Mouse (Mus musculus): Measurements from ENCODE around the gene Tmprss11f. TPM values are rescaled to one million over a fixed set of nuclear protein-coding genes. Genes with fewer than 3 reads are reported as not detected.

Gene Tmprss11f
- not detected for polyA plus RNA-seq (2014; fragmentation: Illumina TruSeq; extraction: RNeasy Lipid Tissue Mini Kit (QIAGEN cat#74804); ENCODE audit: low read depth, low replicate concordance)

DNA sequence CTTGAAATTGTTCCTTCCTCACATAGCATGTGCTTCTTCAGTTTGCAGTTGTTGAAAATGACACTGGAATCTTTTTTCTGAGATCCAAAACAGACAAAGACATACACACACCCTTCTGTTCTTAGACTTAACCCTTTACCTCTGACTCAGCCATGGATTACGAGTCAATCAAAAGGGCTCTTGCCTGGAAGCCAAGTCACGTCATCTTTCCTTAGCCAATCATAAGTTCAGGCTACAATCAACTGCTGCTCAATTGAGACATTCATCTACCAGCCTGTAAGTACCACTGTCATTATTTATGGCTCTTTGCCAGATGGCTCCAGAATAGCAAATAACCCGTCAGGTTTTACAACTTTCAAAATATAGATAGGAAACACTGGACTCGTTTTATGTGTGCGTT lies at the start of gene Tmprss11f:
Gene Tmprss11f, minus strand, starts transcription at position 101 of the 400 bp plus-strand sequence.

DNA sequence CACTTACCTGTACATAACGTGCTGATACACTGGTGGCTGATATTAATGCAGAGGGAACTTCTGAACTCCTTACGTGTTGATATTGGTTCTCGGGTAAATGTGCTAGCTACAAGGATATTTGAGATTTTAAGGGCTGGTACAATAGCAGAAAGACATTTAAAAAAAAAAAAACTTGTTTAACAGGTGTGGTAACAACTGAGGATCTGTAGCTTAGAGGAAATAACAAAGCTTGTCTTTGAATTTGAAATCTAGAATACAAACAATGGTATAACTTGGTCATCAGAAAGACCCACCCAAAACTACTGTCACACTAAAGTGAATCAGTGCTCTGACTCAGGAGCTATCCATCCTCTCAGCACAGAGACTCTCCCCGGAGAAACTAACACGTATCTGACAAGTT lies 44.0 kb upstream of the Tmprss11f start, which contains the start of gene Tmprss11b:
Gene Tmprss11b, minus strand, starts transcription at position 101 of the 400 bp plus-strand sequence.

DNA sequence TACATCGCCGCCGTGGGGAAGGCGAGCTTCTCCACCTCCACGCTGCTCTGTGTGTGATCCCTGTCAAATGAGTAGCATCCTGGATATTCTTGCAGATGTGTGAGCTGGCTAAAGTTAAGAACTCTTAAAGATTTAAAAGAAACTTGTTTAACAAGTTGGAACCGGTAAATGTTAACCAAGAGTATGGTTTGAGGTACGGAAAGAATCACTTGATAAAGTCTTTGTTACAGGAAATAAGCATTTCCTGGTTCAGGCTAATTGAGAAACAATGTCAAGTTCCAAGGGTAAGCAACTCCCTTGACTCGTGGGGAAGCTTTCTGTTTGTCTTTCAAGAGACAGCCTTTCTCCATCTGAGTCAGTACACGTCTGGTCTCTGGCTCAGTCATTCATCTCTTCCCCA lies 113.7 kb downstream of the Tmprss11f start, which contains the start of gene Tmprss11g:
Gene Tmprss11g, minus strand, starts transcription at position 101 of the 400 bp plus-strand sequence.

Other genes with a start within 250 kb of the Tmprss11f start
- gene Tmprss11a, start 163.4 kb downstream of the Tmprss11f start, polyA plus RNA-seq (2014; fragmentation: Illumina TruSeq; extraction: RNeasy Lipid Tissue Mini Kit (QIAGEN cat#74804); ENCODE audit: low read depth, low replicate concordance): not detected
- not detected for gene Tmprss11g, start 113.8 kb downstream of the Tmprss11f start, polyA plus RNA-seq (2014; fragmentation: Illumina TruSeq; extraction: RNeasy Lipid Tissue Mini Kit (QIAGEN cat#74804); ENCODE audit: low read depth, low replicate concordance)
- gene Tmprss11b, start 43.9 kb upstream of the Tmprss11f start, polyA plus RNA-seq (2014; fragmentation: Illumina TruSeq; extraction: RNeasy Lipid Tissue Mini Kit (QIAGEN cat#74804); ENCODE audit: low read depth, low replicate concordance): not detected
- not detected for gene Tmprss11e, start 113.4 kb upstream of the Tmprss11f start, polyA plus RNA-seq (2014; fragmentation: Illumina TruSeq; extraction: RNeasy Lipid Tissue Mini Kit (QIAGEN cat#74804); ENCODE audit: low read depth, low replicate concordance)
- gene Ythdc1, start 171.8 kb upstream of the Tmprss11f start, polyA plus RNA-seq (2014; fragmentation: Illumina TruSeq; extraction: RNeasy Lipid Tissue Mini Kit (QIAGEN cat#74804); ENCODE audit: low read depth, low replicate concordance): 193 TPM